Mouse (Mus musculus) lung, adult 2 months (tissue): ENCODE measurements around the gene Npl. TPM values are rescaled to one million over a fixed set of nuclear protein-coding genes. Genes with fewer than 3 reads are reported as not detected.

Experiments
- DNase-seq: peaks from one replicate; pipeline ENCODE4 v3.0.0; 2022
- H3K4me1 ChIP-seq: fragments of 200-500 bp; 2 replicates; pipeline ENCODE4 v1.6.1; 2011; ENCODE audit warnings: low read length; ENCODE audit not compliant: control insufficient read depth, insufficient read depth
- H3K4me3 ChIP-seq: fragments of 200-500 bp; replicated peaks from 2 replicates; pipeline ENCODE3; 2011; ENCODE audit warnings: low read depth, mild to moderate bottlenecking, control low read depth, low read length; ENCODE audit errors: extremely low read depth
- CTCF ChIP-seq: fragments of 200-500 bp; IDR thresholded peaks from 2 replicates; pipeline ENCODE4 v1.5.1; 2011; ENCODE audit warnings: mild to moderate bottlenecking, low read length, control low read depth; ENCODE audit not compliant: insufficient read depth
- POLR2A ChIP-seq: fragments of 200-500 bp; IDR thresholded peaks from 2 replicates; pipeline ENCODE4 v1.6.1; 2011; ENCODE audit warnings: low read depth, mild to moderate bottlenecking, control low read depth, low read length, borderline replicate concordance; ENCODE audit errors: extremely low read depth
- WGBS: fragments of 180-500 bp; shearing (Covaris S2); methylation state at CpG from one replicate; pipeline ENCODE4 v1.1.7; 2018; 5-methylcytosine and 5-hydroxymethylcytosine counted together
- polyA plus RNA-seq: library from polyadenylated mRNA; depleted of rRNA; stranded (reverse); fragments of >200 nt; gene quantifications from 2 replicates; pipeline ENCODE4 v1.2.3, GENCODE M21; 2012; rRNA removed

The Npl gene
- 1.0 and 1.1 TPM in 2 replicates for polyA plus RNA-seq

DNA sequence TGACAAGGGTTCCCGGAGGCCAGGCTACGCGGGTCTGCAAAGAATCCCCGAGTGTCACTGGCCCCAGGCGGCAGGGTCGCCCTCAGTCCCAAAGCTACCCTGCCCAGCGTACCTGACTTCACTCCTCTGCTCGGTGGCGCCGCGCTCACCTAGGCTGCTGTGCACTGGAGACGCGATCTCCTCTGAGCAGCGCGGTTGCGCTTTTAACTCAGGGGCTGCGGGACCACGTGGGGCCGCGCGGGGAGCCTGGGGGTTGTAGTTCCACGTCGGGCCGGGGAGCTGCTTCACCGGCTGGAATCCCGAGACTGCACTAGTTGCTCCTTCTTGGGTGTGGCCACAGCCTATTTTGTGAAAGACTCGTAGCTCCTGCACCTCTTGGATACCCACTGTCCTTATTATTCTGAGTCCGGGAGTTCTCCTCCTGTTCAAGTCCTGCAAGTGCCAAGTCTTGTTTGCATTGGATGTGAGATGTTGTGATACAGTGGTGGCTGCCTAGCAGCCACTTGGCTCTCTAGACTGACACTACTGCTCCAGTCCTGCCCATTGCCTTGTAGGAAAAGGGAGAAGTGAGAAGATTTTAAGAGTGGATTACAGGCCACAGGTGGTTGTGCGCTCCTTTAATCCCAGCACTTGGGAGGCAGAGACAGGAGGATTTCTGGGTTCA is at the start of gene Npl:
Gene Npl, minus strand, starts transcription at position 510 of the 664 bp plus-strand sequence.
- peak within 1 kb of the TSS; percentile 63 for H3K4me3 ChIP-seq
- 4% methylated on average over 29 of the region's 29 CpGs for WGBS
- no peaks in the 10 kb centered on the region for H3K4me1 ChIP-seq
- no peak for TF ChIP-seq POLR2A
- TF ChIP-seq CTCF = no peak
- peak; percentile 38 for DNase-seq

GRCm38 (mm10) chr1:153599302-153600045 is 49.6 kb upstream of the Npl start:
- Histone ChIP-seq H3K4me1 (peaks cover 3% of the 10 kb centered on the region), H3K4me3 (no peak overlapping the region)
- DNase-seq = no peak
- WGBS = 31% methylated on average over 9 of the region's 9 CpGs
- TF ChIP-seq POLR2A = no peak
- no peak for TF ChIP-seq CTCF

- no peak for TF ChIP-seq POLR2A
- no peak for TF ChIP-seq CTCF
- 33% methylated on average over 2 of the region's 2 CpGs for WGBS
- Histone ChIP-seq H3K4me3 (no peak overlapping the region), H3K4me1 (peaks cover 3% of the 10 kb centered on the region)
- DNase-seq = no peak
Observed at GRCm38 (mm10) chr1:153598773-153599172, 48.9 kb upstream of the Npl start.

DNA sequence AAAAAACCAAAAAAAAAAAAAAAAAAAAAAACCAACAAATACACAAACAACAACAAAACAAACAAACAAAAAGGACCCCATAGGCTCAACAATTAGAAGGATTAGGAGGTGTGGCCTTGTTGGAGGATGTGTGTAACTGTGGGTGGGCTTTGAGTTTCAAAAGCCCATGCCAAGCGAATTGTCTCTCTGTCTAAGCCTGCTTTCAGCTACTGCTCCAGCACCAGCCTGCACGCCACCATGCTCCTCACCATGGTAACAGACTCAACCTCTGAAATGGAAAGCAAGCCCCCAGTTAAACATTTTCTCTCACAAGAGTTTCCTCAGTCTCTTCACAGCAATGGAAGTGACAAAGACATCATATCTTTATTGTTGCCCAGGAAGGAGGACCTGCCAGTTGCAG is 43.8 kb upstream of the Npl start:
- Histone ChIP-seq H3K4me3 (no peak overlapping the region), H3K4me1 (no peaks in the 10 kb centered on the region; the same call in 1 of the 2 replicates)
- WGBS = 87% methylated on average over 2 of the region's 2 CpGs
- DNase-seq = no peak
- no peak for TF ChIP-seq CTCF
- no peak for TF ChIP-seq POLR2A

DNA sequence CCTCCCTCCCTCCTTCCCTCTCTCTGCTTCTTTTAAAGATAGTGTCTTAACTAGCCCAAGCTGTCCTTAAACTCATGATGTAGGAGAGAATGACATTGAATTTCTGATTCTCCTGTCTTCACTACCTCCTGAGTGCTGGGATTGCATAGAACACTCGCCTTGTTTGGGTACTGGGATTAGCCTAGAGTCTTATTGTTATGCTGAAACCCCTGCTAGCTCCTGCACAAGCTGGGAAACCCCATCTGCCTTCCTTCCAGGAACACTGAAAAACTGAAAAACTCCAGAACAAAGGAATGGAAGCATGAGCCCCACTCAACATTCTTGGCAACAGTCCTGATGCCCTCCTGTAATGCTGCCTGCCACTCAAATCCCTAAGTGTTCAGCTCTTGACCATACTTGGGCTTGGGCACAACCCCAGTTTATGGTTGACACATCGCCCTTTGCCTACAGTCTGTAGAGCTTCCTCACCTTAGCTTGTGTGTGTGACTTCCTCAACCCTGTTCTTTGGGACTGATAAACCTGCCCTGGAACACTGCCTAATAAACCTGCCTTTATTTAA is 40.4 kb upstream of the Npl start:
- 65% methylated on average over 2 of the region's 2 CpGs for WGBS
- TF ChIP-seq POLR2A = no peak
- TF ChIP-seq CTCF = no peak
- DNase-seq = peak; percentile 28
- Histone ChIP-seq H3K4me3 (no peak overlapping the region), H3K4me1 (peaks cover 6% of the 10 kb centered on the region)

GRCm38 (mm10) chr1:153587956-153588355 is 38.1 kb upstream of the Npl start:
- H3K4me3 ChIP-seq = no peak overlapping the region
- TF ChIP-seq POLR2A (no peak), CTCF (no peak)
- H3K4me1 ChIP-seq = peaks cover 6% of the 10 kb centered on the region
- 52% methylated on average over 5 of the region's 5 CpGs for WGBS
- no peak for DNase-seq

DNA sequence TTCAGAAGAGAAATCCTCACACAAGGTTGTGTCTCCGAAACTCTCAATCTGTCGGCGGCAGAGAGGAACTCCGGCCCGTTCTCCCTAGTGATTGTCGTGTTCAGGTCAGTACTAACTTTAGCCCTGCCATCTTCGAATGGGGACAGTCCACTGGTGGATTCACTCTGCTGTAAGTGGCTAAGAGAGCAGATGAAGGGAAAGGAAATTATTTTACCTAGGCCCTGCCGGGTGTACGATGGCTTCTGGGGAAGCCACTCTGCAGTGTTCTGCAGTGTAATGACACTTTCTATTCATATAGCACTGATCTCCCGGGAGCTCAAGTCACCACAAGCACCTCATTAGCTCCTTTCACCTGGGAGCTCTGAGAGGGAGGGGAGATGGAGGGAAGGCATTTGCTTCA is 37.0 kb upstream of the Npl start:
- 91% methylated on average over 10 of the region's 10 CpGs for WGBS
- Histone ChIP-seq H3K4me3 (no peak overlapping the region), H3K4me1 (peaks cover 6% of the 10 kb centered on the region)
- TF ChIP-seq POLR2A (no peak), CTCF (no peak)
- no peak for DNase-seq

DNA sequence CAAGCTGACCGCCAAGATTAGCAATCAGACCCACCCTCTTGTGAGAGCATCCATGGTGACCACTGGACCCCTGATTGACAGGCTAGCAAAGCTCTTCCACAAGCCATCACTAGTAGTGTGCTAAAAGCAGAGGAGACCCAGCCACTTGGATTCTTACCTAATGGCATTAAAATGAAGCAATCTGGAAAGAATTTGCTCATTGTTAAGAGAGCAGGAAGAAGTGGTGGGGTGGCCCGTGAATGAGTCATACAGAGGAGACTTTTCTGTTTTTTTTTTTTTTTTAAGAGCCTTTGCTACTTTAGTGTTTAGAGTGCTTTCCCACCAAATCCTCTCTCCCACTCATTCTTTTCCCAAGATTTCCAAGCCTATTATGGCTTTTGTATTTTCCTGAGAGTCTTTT is 35.9 kb upstream of the Npl start:
- Histone ChIP-seq H3K4me1 (peaks cover 6% of the 10 kb centered on the region), H3K4me3 (no peak overlapping the region)
- 39% methylated on average over 2 of the region's 2 CpGs for WGBS
- TF ChIP-seq CTCF (no peak), POLR2A (no peak)
- peak; percentile 10 for DNase-seq

- H3K4me3 ChIP-seq = no peak overlapping the region
- TF ChIP-seq POLR2A = no peak
- TF ChIP-seq CTCF = no peak
- DNase-seq = no peak
- H3K4me1 ChIP-seq = peaks cover 6% of the 10 kb centered on the region
- 49% methylated on average over 4 of the region's 4 CpGs for WGBS
Observed at GRCm38 (mm10) chr1:153583189-153583588, 33.3 kb upstream of the Npl start.
